Mouse (Mus musculus) frontal cortex, adult 2 months (tissue): ENCODE measurements around the gene Vamp5. TPM values are rescaled to one million over a fixed set of nuclear protein-coding genes. Genes with fewer than 3 reads are reported as not detected.

Source experiments
- DNase-seq, 2 experiments: peaks; one replicate each; pipeline ENCODE4 v3.0.0; 2022; ENCODE audit warnings: low spot score in 1 of 2; ENCODE audit errors: extremely low spot score in 1 of 2
- polyA plus RNA-seq: library from polyadenylated mRNA; depleted of rRNA; stranded (reverse); fragments of >200 nt; gene quantifications from 2 replicates; pipeline ENCODE4 v1.2.3, GENCODE M21; 2012

The Vamp5 gene
- polyA plus RNA-seq, 1 experiment, result 13.3 TPM

- DNase-seq, result peak in 1 of 2 experiments; percentile 40
Measured at GRCm38 (mm10) chr6:72389941-72390771, 9.9 kb upstream of the Vamp5 start, which contains the start of gene Vamp8. Gene Vamp8, minus strand, starts transcription at chr6:72390703.

DNA sequence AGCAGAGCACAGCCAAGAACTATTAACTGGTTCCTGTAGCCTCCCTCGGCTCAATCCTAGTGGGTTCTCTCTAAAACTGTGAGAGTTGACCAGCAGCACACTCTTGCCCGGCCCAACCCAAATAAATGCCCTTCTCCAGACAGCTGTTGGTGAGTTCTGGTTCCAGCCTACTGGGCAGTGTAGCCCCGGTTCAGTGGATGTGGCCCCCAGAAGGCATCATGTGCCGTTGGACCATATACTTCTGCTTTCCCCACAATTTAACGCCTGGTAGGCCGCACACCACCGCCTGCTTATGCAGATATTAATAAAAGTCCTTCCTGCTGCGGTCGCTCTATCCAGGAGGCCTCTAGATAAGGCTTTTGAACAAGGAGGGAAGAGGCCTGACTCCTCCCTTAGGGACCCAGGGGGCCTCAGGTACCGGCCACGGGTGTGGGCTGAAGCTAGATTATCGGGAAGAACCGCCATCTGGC is 9.2 kb upstream of the Vamp5 start:
- DNase-seq, result no peak

DNA sequence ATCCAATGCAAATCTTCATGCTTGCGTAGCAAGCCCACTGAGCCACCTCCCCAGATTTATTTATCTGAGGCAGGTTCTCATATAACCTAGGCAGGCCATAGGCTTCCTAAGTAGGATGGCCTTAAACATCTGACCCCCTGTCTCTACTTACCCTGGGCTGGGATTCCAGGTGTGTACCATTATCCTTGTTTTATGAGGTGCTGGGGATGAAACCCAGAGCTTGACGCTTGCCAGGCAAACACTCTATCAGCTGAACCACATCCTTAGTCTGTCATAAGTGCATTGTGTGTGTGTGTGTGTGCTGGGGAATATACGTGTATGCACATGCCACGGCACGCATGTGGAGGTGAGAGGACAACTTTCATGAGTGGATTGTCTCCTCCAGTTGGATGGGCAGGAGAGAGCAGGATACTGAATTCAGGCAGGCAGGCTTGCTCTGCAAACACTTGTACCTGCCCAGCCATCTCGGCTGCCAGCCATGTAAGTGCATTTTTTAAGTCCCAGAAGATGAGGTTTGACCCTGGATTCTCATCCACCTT is 8.6 kb upstream of the Vamp5 start:
- no peak for DNase-seq

DNA sequence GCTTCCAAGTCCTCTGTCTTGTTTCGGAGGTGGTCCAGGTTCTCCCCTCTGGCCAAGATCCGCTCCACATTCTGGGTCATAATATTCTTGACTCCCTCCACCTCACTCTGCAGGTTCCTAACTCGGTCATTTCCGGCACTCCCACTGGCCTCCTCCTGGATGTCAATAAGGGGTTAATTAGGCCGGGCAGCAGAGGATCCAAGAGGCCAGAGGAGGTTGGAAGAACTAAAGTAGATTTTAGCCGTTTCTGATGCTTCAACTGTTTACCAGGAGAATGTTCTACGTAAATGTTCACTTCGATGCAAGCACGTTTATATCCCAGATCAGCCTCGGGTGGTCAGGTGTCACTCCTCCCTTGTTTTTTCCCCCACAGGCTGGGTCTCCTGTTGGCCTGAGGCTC is 8.0 kb upstream of the Vamp5 start:
- DNase-seq, result no peak

GRCm38 (mm10) chr6:72387816-72388215 is 7.5 kb upstream of the Vamp5 start:
- DNase-seq, result no peak

DNA sequence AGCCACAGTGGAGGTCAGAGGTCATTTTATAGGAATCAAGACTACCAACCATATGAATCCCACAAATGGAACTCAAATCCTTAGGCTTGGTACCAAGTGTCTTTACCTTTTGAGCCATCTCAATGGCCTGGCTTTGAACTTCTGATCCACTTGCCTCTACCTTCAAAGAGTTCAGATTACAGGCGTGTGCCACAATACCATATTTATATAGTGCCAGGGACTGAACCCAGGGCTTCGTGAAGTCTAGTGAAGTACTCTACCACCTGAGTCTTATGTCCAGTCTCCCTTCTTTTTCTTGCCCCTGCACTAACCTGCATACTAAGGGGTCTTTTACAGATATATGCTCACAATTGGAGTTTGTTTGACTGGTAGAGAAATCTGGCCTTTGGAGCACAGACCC is 6.3 kb upstream of the Vamp5 start:
- DNase-seq, result no peak

DNA sequence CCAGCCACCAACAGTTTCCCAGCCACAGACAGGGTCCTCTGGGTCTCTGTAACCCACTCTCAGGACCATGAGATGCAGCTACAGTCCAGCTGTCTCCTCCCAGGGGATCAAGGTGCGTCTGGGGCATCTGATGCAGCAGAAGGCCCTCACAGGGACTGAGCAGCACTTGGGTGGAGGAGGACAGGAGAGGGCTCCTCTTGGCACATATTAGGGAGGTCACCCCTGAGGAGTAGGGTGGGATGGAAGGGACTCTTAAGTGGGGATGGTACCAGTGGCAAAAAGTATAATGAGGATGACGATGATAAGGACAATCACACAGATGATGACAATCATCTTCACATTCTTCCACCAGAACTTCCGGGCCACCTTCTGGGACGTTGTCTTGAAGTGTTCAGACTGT is 5.0 kb upstream of the Vamp5 start:
- no peak for DNase-seq

- no peak for DNase-seq
Measured at GRCm38 (mm10) chr6:72383952-72384351, 3.7 kb upstream of the Vamp5 start.

- no peak for DNase-seq
Measured at GRCm38 (mm10) chr6:72383142-72383820, 3.0 kb upstream of the Vamp5 start.

GRCm38 (mm10) chr6:72382494-72382893 is 2.2 kb upstream of the Vamp5 start:
- DNase-seq, result no peak

DNA sequence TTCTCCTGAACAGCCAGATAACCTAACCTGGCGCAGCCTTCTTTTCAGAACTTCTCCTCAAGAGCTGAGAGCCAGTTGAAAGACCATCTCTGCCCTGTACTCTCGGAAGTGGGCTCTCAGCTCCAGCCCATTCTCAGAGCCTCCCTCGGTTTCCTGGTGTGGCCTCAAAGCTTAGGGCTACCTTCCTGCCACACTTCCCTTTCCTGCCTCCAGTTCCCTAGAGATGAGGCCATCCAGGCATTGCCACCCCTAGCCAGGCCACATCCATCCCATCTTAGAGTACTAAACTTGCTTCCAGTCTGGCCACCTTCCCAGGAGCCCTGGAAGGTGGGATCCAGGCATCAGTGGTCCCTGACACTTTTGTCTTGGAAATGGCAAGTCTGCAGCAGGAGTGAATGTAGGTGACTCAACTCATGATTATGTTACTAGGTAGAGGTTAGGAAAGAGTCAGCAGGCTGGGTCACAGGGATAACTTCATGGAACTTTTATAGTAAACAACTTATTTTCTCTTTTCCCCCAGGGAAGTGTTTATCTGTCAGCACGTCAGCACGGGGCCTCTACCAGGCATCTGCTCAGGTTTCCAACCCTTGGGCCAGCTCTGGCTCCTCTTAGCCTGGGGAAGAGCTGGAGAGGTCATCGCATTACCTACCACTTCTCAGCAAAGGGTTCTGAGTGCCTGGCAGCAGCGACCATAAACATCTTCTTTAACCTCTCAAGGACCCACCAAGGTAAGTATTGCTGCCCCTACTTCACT is 714 bp downstream of the Vamp5 start:
- DNase-seq, result no peak

- no peak for DNase-seq
Measured at GRCm38 (mm10) chr6:72378510-72379234, 1.6 kb downstream of the Vamp5 start.

DNA sequence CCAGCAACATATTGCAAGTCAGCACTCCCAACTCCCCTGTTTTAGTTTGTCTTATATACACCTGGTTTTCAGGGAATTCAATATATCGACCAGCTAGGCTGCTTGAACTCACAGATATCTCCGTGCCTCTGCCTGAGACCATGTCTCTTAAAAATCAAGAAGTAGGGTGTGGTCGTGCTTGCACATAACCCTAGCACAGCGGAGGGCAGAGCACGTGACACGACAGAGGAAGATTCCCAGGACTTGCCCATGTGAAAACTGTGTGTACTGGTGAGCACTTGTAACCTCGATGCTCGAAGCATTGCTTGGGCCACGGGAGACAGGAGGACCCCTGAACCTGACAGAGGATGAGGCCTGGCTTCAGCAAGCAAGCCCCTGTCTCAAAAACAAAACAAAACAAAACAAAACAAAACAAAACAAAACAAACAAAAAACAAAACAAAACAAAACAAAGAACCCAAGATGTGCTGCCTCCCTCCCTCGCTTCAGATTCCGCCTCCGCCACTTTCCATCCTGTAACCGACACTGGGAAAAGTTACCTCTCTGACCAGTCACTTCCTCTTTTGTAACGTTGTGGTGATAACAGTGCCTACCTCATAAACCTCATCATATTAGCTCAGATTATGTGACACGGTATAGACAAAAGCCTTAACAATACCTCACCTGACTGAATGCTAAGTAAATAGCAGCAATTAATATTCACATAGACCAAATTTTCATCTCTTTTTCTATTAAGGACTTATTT is 5.3 kb downstream of the Vamp5 start:
- no peak for DNase-seq

GRCm38 (mm10) chr6:72374206-72374605 is 6.1 kb downstream of the Vamp5 start:
- DNase-seq, result no peak

- DNase-seq, result no peak
Measured at GRCm38 (mm10) chr6:72373184-72373583, 7.1 kb downstream of the Vamp5 start.

- DNase-seq, result no peak
Measured at GRCm38 (mm10) chr6:72371571-72371970, 8.7 kb downstream of the Vamp5 start.

- peak in 1 of 2 experiments; percentile 79 for DNase-seq
Measured at GRCm38 (mm10) chr6:72371147-72371546, 9.1 kb downstream of the Vamp5 start.

DNA sequence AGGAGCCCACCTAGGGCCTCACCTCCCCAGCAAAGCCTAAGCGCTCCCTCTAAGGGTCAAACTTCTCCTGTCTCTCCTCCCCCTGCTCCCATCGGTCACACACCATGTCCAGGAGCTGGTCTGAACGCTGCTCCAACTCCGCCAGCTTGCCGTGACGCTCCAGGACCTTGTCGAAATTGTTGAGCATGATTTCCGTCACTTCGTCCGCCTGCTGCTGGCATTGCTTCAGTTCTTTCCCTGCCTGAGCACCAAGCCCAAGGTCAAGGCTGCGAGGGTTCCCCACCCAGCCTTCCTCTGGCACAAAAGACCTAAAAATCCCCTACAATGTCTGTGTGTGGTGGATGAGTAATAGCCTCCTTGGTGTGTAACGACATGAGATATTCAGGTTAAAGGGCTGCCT is 10.2 kb downstream of the Vamp5 start:
- DNase-seq, result no peak

DNA sequence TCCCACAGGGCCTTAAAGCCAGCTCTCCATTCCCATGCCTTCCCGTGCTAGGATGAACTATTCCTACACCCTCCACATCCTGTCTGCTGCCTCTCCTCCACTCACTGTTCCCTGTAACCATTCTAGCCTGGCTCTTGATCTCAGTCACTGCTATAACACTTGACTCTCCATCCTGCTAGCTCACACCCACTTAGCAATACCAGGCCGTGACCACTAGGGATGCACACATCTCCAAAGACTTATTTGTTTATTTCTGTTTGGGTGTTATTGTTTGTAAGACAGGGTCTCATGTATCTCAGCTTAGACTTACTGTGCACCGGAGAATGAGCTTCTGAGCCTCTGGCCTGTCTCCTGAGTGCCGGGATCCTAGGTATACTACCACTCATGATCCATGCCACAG is 10.7 kb downstream of the Vamp5 start:
- DNase-seq, result no peak
